In genomic region chr10:77093817-77094216, GRCm38 (mm10) we compare ENCODE assay signal across 21 mouse cellular contexts.
DNase-seq lines count a peak whose midpoint lies in the region; ATAC-seq and TF ChIP-seq lines count a peak whose summit lies in the region.
"Had no signal": no experiment of that assay in that cellular context is flagged by ENCODE, and none has a peak within 500 bp of the region (broad histone marks: within the 10 kb centered on the region; RNA-seq: fewer than 3 reads in every experiment).

No protein-coding gene starts in this region.

- H3K4me2 ChIP-seq in hindbrain, postnatal 0 days (ENCODE audit: low read depth, low read length), result no peak overlapping the region
- no peak overlapping the region for H3K4me2 ChIP-seq in liver, postnatal 0 days (ENCODE audit: low read depth, low read length)
- no peak overlapping the region for H3K4me2 ChIP-seq in liver, embryonic 12.5 days
- H3K4me2 ChIP-seq: embryonic facial prominence, embryonic 12.5 days; forebrain, embryonic 15.5 days; heart, embryonic 15.5 days; midbrain, embryonic 11.5 days; neural tube, embryonic 12.5 days had no signal

- ATAC-seq in hindbrain, postnatal 0 days, result no peak
- ATAC-seq in liver, postnatal 0 days, result no peak
- no peak for ATAC-seq in liver, embryonic 12.5 days
- ATAC-seq: forebrain, embryonic 15.5 days; inflammation-experienced regulatory T-cells, adult 6 months had no signal

- no peak for TF ChIP-seq EP300 in liver, postnatal 0 days (IDR thresholded peaks at IDR 0.05; ENCODE audit: low read depth)

- no peak overlapping the region for H3K4me3 ChIP-seq in cerebellum, adult 2 months (replicated peaks; ENCODE audit: insufficient read depth, low read depth, low read length)
- H3K4me3 ChIP-seq in hindbrain, embryonic 10.5 days, result no peak overlapping the region
- no peak overlapping the region for H3K4me3 ChIP-seq in hindbrain, postnatal 0 days (ENCODE audit: low read length)
- no peak overlapping the region for H3K4me3 ChIP-seq in liver, postnatal 0 days (ENCODE audit: low read depth, low read length)
- H3K4me3 ChIP-seq in liver, embryonic 12.5 days, result no peak overlapping the region
- H3K4me3 ChIP-seq: embryonic facial prominence, embryonic 12.5 days; forebrain, embryonic 15.5 days; heart, adult 2 months; heart, embryonic 15.5 days; neural tube, embryonic 12.5 days had no signal

- no peaks in the 10 kb centered on the region for H3K27me3 ChIP-seq in cerebellum, adult 2 months (ENCODE audit: control insufficient read depth, insufficient read depth, low read length)
- no peaks in the 10 kb centered on the region for H3K27me3 ChIP-seq in hindbrain, embryonic 10.5 days (ENCODE audit: insufficient read depth, poor library complexity, severe bottlenecking)
- no peaks in the 10 kb centered on the region for H3K27me3 ChIP-seq in hindbrain, postnatal 0 days (ENCODE audit: insufficient read depth, low read length)
- H3K27me3 ChIP-seq in liver, postnatal 0 days (ENCODE audit: insufficient read depth, low read length), result no peaks in the 10 kb centered on the region
- no peaks in the 10 kb centered on the region for H3K27me3 ChIP-seq in liver, embryonic 12.5 days (replicated peaks)
- H3K27me3 ChIP-seq: embryonic facial prominence, embryonic 12.5 days; forebrain, embryonic 15.5 days; heart, embryonic 15.5 days; neural tube, embryonic 12.5 days had no signal

- H3K9ac ChIP-seq in hindbrain, postnatal 0 days (replicated peaks; ENCODE audit: low read length), result no peak overlapping the region
- H3K9ac ChIP-seq in liver, postnatal 0 days (replicated peaks), result no peak overlapping the region
- no peak overlapping the region for H3K9ac ChIP-seq in liver, embryonic 12.5 days
- H3K9ac ChIP-seq: embryonic facial prominence, embryonic 12.5 days; forebrain, embryonic 15.5 days; heart, embryonic 15.5 days; neural tube, embryonic 12.5 days had no signal

- DNase-seq in cerebellum, adult 2 months, result peak; percentile 47 to 80
- DNase-seq in cerebellum, postnatal 4 days (ENCODE audit: low spot score in 2 of 2), result no peak
- no peak for DNase-seq in hindbrain, embryonic 10.5 days (ENCODE audit: low spot score)
- DNase-seq in hindbrain, postnatal 0 days (ENCODE audit: low spot score), result no peak
- no peak for DNase-seq in liver, postnatal 0 days
- DNase-seq in right cerebral cortex, postnatal 36 days (ENCODE audit: low spot score in 2 of 2), result peak; percentile 20 to 41
- no peak for DNase-seq in adrenal gland, postnatal 36 days
- DNase-seq: adrenal gland, adult 2 months; gastrocnemius, postnatal 14 days; heart, adult 2 months; kidney, adult 9 months; lung, adult 2 months; thymus, postnatal 4 days had no signal

- TF ChIP-seq CTCF in cerebellum, adult 2 months (IDR thresholded peaks at IDR 0.05; ENCODE audit: borderline replicate concordance, insufficient read depth, low read depth, low read length), result no peak
- TF ChIP-seq CTCF in hindbrain, postnatal 0 days (IDR thresholded peaks at IDR 0.05; ENCODE audit: low read depth), result no peak
- no peak for TF ChIP-seq CTCF in liver, postnatal 0 days (IDR thresholded peaks at IDR 0.05; ENCODE audit: low read depth)

- peaks cover 56% of the 10 kb centered on the region for H3K36me3 ChIP-seq in hindbrain, embryonic 10.5 days
- H3K36me3 ChIP-seq in hindbrain, postnatal 0 days (ENCODE audit: insufficient read depth, low read length), result no peaks in the 10 kb centered on the region
- H3K36me3 ChIP-seq in liver, postnatal 0 days (replicated peaks; ENCODE audit: insufficient read depth, low read length), result peaks cover 3% of the 10 kb centered on the region; the same call in 1 of the 2 replicates
- peaks cover 25% of the 10 kb centered on the region; the same call in 1 of the 2 replicates for H3K36me3 ChIP-seq in liver, embryonic 12.5 days
- H3K36me3 ChIP-seq: embryonic facial prominence, embryonic 12.5 days; forebrain, embryonic 15.5 days had no signal

- H3K9me3 ChIP-seq in hindbrain, embryonic 10.5 days, result peaks cover 10% of the 10 kb centered on the region
- H3K9me3 ChIP-seq in hindbrain, postnatal 0 days (ENCODE audit: low read length), result no peaks in the 10 kb centered on the region
- H3K9me3 ChIP-seq in liver, postnatal 0 days (ENCODE audit: low read length), result 0 out of 2 replicates have a peak, but pooled peaks cover 2% of the 10 kb centered on the region
- H3K9me3 ChIP-seq in liver, embryonic 12.5 days (replicated peaks), result no peaks in the 10 kb centered on the region; the same call in 1 of the 2 replicates
- H3K9me3 ChIP-seq: heart, embryonic 15.5 days had no signal

- H3K27ac ChIP-seq in cerebellum, adult 2 months (ENCODE audit: insufficient read depth, low read length), result no peak overlapping the region
- H3K27ac ChIP-seq in hindbrain, embryonic 10.5 days, result 0 out of 2 replicates have a peak overlapping the region, but pooled peaks have one; percentile 8
- H3K27ac ChIP-seq in hindbrain, postnatal 0 days, result no peak overlapping the region
- peak overlapping the region; percentile 75 for H3K27ac ChIP-seq in liver, postnatal 0 days (ENCODE audit: low read depth)
- H3K27ac ChIP-seq in liver, embryonic 12.5 days, result no peak overlapping the region
- H3K27ac ChIP-seq: embryonic facial prominence, embryonic 12.5 days; forebrain, embryonic 15.5 days; heart, adult 2 months; heart, embryonic 15.5 days; macrophage; neural tube, embryonic 12.5 days had no signal

- H3K4me1 ChIP-seq in cerebellum, adult 2 months (ENCODE audit: control insufficient read depth, insufficient read depth, low read length), result peaks cover 5% of the 10 kb centered on the region
- peaks cover 54% of the 10 kb centered on the region for H3K4me1 ChIP-seq in hindbrain, embryonic 10.5 days (replicated peaks)
- 0 out of 2 replicates have a peak, but pooled peaks cover 5% of the 10 kb centered on the region for H3K4me1 ChIP-seq in hindbrain, postnatal 0 days (ENCODE audit: insufficient read depth, low read length)
- H3K4me1 ChIP-seq in liver, postnatal 0 days (ENCODE audit: insufficient read depth), result peaks cover 23% of the 10 kb centered on the region
- peaks cover 31% of the 10 kb centered on the region for H3K4me1 ChIP-seq in liver, embryonic 12.5 days
- H3K4me1 ChIP-seq: forebrain, embryonic 15.5 days had no signal

- TF ChIP-seq POLR2A in cerebellum, adult 2 months (IDR thresholded peaks at IDR 0.05; ENCODE audit: borderline replicate concordance, insufficient read depth, low read length), result no peak

Comparison
In these comparisons a context has a peak if more than half of its experiments do, and no peak if none do; other contexts are left out.
1. DNase-seq: peak in cerebellum, adult 2 months (2 of 2) and right cerebral cortex, postnatal 36 days (2 of 2); none in cerebellum, postnatal 4 days (0 of 2), hindbrain, embryonic 10.5 days (single experiment), hindbrain, postnatal 0 days (single experiment), liver, postnatal 0 days (single experiment) and adrenal gland, postnatal 36 days (0 of 2).
2. H3K27ac ChIP-seq: peak in hindbrain, embryonic 10.5 days (single experiment) and liver, postnatal 0 days (single experiment); none in cerebellum, adult 2 months (single experiment), hindbrain, postnatal 0 days (single experiment) and liver, embryonic 12.5 days (single experiment).